Mouse (Mus musculus) thymus, adult 2 months (tissue): ENCODE results near the gene Gpc4.

Source experiments
- CTCF ChIP-seq: fragments of 200-500 bp; IDR thresholded peaks from 2 replicates; pipeline ENCODE4 v1.5.1; 2012; ENCODE audit warnings: mild to moderate bottlenecking, control low read depth, low read length, moderate library complexity, borderline replicate concordance; ENCODE audit not compliant: control insufficient read depth, poor library complexity, insufficient read depth; ENCODE audit errors: extremely low read depth
- POLR2A ChIP-seq: fragments of 200-500 bp; IDR thresholded peaks from 2 replicates; pipeline ENCODE4 v1.6.1; 2012; ENCODE audit warnings: mild to moderate bottlenecking, low read length, control low read depth, moderate library complexity; ENCODE audit not compliant: control insufficient read depth, poor library complexity, insufficient read depth; ENCODE audit errors: extremely low read depth

GRCm38 (mm10) chrX:52153451-52153850 is 11.6 kb downstream of the Gpc4 start:
- no peak for TF ChIP-seq POLR2A
- TF ChIP-seq CTCF, result no peak
